Mouse (Mus musculus) adrenal gland, adult 18-20 months (tissue): ENCODE measurements at regions not wholly inside any gene's neighbourhood (a gene's known extent, or its start where the extent isn't known, plus 50 kb on each side); places are given as distances from the start of the nearest gene placed in this dataset.

Experiments
- DNase-seq, 2 experiments: peaks; one replicate each; pipeline ENCODE4 v3.0.0; 2021 to 2022; ENCODE audit warnings: low spot score in 2 of 2

DNA sequence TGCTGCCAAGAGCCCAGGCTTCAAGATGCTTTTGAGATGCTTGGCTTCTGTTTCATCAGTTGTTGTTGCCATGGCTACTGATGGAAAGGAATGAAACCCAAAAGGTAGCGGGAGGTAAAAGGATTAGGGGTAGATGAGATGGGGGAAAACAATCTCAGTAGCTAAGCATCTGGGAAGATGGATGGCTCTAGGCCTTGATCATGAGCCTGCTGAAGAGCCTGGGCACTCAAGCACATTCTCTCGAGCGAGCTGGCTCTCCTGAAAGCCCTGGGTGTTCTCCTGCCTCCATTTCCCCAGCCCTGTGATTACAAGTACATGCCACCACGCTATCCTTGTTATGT, 92.3 kb upstream of the Nrsn1 start:
- DNase-seq = no peak

DNA sequence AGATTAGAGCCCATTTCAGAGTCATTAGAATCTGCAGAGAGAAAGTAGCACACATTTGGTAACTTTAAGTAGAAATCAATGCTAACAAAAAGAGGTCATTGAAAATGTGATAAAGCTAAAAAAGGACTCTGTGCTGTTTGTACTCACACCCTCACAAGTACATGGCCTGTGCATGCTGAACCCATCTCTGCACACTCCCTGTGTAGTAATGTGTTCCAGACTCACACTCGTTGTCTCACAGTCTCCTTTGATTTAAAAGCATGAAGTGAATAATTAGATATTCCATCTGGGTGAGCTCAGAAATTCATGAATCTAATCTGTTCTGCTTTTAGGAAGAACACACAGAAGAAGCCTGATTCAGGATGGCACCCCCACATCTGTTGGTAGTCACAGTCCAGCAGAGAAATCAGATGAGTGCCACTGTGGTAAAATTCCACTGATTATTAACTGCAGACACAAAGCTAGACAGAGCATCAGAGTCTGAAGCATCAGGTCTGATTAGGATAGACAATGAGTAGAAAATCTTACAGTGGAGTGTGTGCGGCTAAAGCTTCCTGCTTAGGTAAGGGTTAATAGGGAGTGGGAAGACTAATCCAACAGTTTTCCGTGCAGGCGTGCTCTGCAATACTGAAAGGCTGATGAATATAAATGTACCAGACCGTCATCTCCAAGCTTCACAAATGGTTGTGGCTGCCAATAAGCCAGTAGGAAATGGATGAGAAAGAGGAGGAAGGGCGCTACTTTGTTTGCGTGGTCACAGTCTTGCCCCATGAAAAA, 91.7 kb upstream of the Nrsn1 start:
- no peak for DNase-seq

DNA sequence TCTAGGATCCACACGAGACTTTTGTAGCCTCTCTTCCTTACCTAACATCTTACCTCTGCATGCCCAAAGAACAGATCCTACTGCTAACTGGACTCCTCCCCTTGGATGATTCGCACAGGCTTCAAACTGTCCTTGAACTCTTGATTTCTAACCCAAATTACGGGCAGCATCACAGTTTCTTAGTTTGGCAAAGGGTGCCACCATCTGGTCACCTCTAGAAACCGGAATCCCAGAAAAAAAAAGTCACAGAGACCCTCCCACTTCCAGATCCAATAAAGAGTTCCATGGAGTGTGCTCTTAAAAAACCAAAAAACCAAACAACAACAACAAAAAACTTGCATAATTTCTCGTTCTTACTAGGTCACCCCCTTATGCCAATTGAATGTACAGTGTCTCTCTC, 77.3 kb upstream of the Nrsn1 start:
- no peak for DNase-seq

DNA sequence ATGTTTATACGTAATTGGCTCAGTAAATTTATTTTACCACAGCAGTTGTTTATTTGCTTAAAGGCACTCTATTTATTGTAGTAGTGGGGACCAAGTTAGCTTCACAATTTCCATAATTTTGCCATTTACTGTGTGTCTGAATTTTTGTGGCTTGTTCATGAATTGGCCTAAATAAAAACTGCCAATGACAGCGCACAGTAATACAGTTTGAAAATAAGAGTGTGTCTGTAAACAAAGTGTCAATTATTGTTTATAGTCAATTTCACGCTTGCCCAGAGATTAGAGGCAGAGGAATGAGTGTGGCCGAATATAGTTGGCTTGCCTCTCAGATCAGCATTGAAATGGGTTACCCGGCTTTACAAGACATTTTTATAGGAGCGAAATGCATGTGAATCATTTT, 73.0 kb upstream of the Nrsn1 start:
- no peak for DNase-seq

DNA sequence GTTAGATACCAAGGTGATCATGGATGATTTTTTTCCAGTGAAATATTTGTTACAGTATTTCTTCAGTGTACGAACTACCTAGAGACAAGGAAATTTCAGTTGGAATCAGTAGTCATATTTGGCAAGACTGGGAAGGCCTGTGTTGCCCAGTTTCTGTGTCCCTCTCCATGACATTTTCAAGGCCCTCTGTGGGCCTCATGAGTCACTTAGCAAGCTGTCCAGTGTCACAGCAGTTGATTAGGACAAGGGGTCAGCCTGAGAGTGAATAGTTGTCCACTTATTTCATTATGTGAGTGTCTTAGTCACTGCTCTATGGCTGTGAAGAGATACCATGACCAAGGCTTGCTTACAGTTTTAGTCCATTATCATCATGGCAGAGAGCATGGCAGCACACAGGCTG, 71.5 kb upstream of the Nrsn1 start:
- DNase-seq = no peak

DNA sequence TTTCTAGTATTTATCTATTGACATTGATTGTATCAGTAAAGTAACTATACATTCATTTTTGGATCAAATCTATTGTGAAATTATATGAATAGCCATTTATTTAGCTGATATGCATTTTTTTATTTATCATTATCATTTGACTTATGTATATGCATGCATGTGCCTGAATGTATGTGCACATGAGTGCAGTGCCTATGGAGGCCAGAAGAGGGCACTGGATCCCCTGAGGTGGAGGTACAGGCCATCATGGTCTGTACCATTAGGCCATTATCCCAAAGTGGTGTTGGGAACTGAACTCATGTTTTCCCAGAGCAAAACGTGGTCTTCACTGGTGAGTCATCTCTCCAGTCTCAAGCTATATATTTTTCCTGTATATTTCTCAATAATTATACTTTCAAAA, 63.5 kb upstream of the Nrsn1 start:
- no peak for DNase-seq
